Mouse (Mus musculus) heart, adult 18-20 months (tissue): ENCODE results near the gene Nckap5l. TPM values are rescaled to one million over a fixed set of nuclear protein-coding genes. Genes with fewer than 3 reads are reported as not detected.

Source experiments
- DNase-seq, 2 experiments: peaks; one replicate each; pipeline ENCODE4 v3.0.0; 2021 to 2022; ENCODE audit warnings: mixed read lengths in 1 of 2
- total RNA-seq, 2 experiments: library from RNA; stranded (reverse); gene quantifications; 2 replicates each; pipeline ENCODE4 v1.2.3; 2021

Gene Nckap5l
- total RNA-seq, 2 experiments from 2014 or later: 2.5 to 3.8 TPM

- DNase-seq: no peak
Observed at GRCm38 (mm10) chr15:99431504-99431903, 26.0 kb downstream of the Nckap5l start.

GRCm38 (mm10) chr15:99431063-99431462 lies 26.5 kb downstream of the Nckap5l start:
- peak in 1 of 2 experiments; percentile 32 for DNase-seq

GRCm38 (mm10) chr15:99430394-99430793 lies 27.2 kb downstream of the Nckap5l start:
- DNase-seq: no peak

GRCm38 (mm10) chr15:99423884-99424283 lies 33.7 kb downstream of the Nckap5l start:
- DNase-seq: no peak

- no peak for DNase-seq
Observed at GRCm38 (mm10) chr15:99423131-99423530, 34.4 kb downstream of the Nckap5l start.

GRCm38 (mm10) chr15:99422551-99422950 lies 35.0 kb downstream of the Nckap5l start:
- DNase-seq: no peak

- no peak for DNase-seq
Observed at GRCm38 (mm10) chr15:99421676-99422075, 35.9 kb downstream of the Nckap5l start.

GRCm38 (mm10) chr15:99421152-99421551 lies 36.4 kb downstream of the Nckap5l start:
- peak in 1 of 2 experiments; percentile 41 for DNase-seq

GRCm38 (mm10) chr15:99420521-99421014 lies 37.0 kb downstream of the Nckap5l start:
- DNase-seq: peak; percentile 89

GRCm38 (mm10) chr15:99420101-99420500 lies 37.4 kb downstream of the Nckap5l start:
- no peak for DNase-seq

GRCm38 (mm10) chr15:99417692-99418271 lies 39.8 kb downstream of the Nckap5l start:
- no peak for DNase-seq

- no peak for DNase-seq
Observed at GRCm38 (mm10) chr15:99416957-99417356, 40.6 kb downstream of the Nckap5l start.

GRCm38 (mm10) chr15:99416348-99416882 lies 41.1 kb downstream of the Nckap5l start:
- peak; percentile 80 to 93 for DNase-seq

GRCm38 (mm10) chr15:99415793-99416192 lies 41.8 kb downstream of the Nckap5l start:
- peak; percentile 49 to 80 for DNase-seq

GRCm38 (mm10) chr15:99411747-99412146 lies 45.8 kb downstream of the Nckap5l start:
- no peak for DNase-seq

- DNase-seq: no peak
Observed at GRCm38 (mm10) chr15:99408845-99409244, 48.7 kb downstream of the Nckap5l start.

- no peak for DNase-seq
Observed at GRCm38 (mm10) chr15:99406986-99407570, 50.5 kb downstream of the Nckap5l start.

- peak; percentile 65 to 82 for DNase-seq
Observed at GRCm38 (mm10) chr15:99405150-99405549, 52.4 kb downstream of the Nckap5l start.

- DNase-seq: no peak
Observed at GRCm38 (mm10) chr15:99403159-99403889, 54.2 kb downstream of the Nckap5l start.

GRCm38 (mm10) chr15:99400602-99401001 lies 56.9 kb downstream of the Nckap5l start:
- no peak for DNase-seq

GRCm38 (mm10) chr15:99399503-99400245 lies 57.9 kb downstream of the Nckap5l start:
- DNase-seq: peak; percentile 45 to 48

- no peak for DNase-seq
Observed at GRCm38 (mm10) chr15:99397622-99398021, 59.9 kb downstream of the Nckap5l start.
